Mouse (Mus musculus) lung, postnatal 36 days (tissue): ENCODE data around the gene Npr3.
"Not testable (repeated sequence)": the region's sequence is repeated elsewhere in the genome, so short reads cannot be mapped to it uniquely, and the experiment has no call there.

Experiments
- DNase-seq: peaks from one replicate; pipeline ENCODE4 v3.0.0; 2022; ENCODE audit warnings: mixed read lengths

Gene Npr3

GRCm38 (mm10) chr15:11881822-11882221 lies 25.3 kb downstream of the Npr3 start:
- DNase-seq = no peak

DNA sequence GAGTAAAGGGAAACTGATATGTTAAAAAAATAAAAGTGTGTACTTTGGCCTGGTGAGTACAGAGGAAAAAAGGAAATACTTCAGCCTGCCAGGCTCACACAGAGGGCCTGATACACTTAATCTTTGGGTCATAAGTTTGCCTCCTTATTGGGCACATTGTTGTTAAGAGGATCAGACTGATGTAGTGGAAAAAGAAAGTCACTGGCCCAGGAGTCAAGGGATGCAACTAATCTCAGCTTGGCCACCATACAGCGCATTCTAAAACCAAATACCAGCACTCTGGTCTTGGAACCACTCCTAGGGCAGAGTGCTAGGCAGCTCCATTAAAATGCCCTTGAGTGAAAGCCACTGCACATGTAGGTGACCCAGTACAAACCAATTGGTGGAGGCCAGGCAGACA lies 28.8 kb downstream of the Npr3 start:
- no peak for DNase-seq

- DNase-seq = peak; percentile 41
These were observed 29.8 kb downstream of the Npr3 start for GRCm38 (mm10) chr15:11877273-11877672.

- no peak for DNase-seq
These were observed 40.2 kb downstream of the Npr3 start for GRCm38 (mm10) chr15:11866918-11867317.

DNA sequence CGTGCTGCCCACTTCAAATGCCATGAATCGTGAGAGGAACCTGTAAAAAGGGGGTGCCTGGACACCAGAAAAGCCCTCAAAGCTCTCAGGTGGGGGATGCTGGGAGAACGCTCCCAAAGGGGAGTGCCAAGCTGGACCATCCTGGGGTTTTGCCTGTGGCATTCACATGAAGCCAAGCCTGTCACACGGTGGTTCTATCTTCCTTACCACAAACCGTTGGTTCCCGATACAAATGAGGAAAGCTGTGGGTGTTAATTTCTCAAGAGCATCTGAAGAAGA lies 43.6 kb downstream of the Npr3 start:
- no peak for DNase-seq

DNA sequence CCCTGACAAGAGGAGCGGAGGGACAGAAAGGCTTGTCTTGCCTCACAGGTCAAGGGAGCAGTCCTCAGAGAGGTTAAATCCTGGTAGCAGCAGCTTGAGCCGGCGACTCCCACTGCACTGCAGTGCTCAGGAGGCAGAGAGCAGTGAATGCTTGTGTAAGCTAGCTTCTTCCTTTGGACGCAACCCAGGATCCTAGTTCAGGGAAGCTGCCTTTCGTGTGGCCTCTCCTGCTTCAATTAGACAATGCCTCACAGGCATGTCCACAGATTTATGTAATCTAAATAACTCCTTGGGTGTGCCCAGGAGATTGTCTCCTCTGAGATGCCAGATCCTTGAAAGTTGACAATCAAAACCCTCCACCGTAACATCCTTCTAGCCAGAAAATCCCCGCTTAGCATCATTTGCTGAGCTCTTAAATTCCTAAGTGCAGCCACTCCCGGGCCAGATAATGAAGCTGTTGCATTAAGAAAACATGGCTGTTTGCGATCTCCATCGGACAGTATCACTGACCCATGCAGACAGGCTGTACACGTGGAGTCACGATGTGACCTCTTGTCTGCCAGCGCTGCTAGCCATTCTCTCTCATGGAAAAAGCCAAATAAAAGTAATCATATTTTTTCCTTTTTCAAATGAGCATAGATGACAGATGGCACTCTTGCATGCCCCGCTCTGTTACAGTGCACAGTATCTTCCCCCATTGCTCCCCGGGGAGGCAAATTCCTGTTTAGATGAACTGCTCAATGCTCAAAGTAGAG lies 44.1 kb downstream of the Npr3 start:
- peak; percentile 71 for DNase-seq

DNA sequence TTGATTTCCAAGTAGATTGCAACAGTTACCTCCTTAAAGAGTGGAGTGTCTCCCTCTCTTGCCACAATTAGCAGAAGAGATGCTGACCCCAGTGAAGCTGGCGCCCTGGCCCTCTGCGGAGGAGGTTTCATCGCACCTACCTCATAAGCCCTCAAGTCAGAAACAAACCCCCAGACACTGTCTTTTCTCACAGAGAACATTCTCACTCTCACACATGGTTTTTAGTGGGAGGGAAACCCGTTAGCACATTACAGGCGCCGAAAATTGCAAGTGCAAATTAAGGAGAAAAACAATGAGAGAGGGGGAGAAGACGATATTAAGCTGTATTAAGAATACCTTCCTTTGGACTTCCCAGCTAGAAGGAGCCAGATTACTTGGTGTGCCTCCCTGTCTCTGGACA lies 44.8 kb downstream of the Npr3 start:
- no peak for DNase-seq

GRCm38 (mm10) chr15:11860259-11860658 lies 46.8 kb downstream of the Npr3 start:
- DNase-seq = no peak

DNA sequence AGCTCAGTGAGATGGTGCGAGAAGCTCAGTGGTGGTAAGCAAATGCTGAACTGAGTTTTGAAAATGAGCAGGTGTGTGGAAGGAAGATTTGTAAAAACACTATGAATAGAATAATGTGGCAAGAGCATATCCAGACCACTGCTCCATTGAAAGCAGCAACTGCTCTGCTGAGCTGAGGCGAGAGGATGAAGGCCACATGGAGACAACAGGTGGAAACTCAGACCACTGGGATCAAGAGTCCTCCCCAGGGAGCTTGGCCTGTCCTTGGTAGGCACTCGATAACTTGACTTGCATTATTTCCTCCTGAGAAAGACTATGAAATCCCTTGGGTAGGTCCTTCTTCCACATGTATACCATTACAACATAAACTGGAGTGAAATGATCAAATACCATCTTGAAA lies 47.3 kb downstream of the Npr3 start:
- no peak for DNase-seq

GRCm38 (mm10) chr15:11858411-11858810 lies 48.7 kb downstream of the Npr3 start:
- DNase-seq = no peak

DNA sequence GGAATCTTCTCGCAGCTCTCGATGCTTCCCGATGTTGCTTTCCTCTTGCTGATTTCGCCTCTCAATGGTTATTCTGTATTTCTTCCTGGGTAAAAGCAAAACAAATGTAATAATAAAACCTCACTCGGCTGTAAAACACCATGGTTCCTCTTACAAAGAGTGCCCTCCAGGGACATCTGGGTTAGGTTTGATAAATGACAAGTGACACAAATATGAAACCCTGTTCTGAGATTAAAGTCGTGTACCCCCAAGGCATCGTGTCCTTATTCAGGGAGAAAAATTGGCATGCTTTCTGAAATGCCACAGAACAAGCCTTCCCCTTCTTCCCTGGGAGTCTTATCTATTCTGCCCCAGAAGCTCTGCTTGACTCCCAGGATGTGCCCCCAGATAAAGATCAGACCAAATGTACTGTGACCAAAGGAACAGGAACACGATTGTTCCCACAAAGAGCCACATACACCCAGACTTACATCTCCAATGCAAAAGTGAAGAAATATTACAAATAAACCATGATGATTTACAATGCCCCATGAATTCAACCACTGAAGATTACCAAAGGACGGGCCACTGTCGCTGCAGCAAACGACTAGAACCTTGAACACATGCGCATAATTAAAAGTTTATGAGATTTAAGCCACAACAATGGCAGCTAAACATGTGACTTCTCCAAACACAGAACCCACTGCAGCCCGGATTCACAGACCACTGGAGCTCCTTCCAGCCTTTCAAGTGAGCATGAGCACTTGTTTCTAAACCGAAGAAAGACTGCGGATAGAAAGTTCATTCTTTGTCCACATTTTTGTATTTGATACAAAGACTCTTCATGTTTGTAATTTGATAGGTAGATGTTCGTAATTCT lies 61.7 kb downstream of the Npr3 start:
- DNase-seq = no peak

GRCm38 (mm10) chr15:11844115-11844514 lies 63.0 kb downstream of the Npr3 start:
- no peak for DNase-seq

GRCm38 (mm10) chr15:11841828-11842227 lies 65.3 kb downstream of the Npr3 start:
- DNase-seq = peak; percentile 69

- DNase-seq = no peak
These were observed 71.2 kb downstream of the Npr3 start for GRCm38 (mm10) chr15:11835913-11836312.

- not testable (repeated sequence) for DNase-seq
These were observed 84.7 kb downstream of the Npr3 start for GRCm38 (mm10) chr15:11822347-11822746.

DNA sequence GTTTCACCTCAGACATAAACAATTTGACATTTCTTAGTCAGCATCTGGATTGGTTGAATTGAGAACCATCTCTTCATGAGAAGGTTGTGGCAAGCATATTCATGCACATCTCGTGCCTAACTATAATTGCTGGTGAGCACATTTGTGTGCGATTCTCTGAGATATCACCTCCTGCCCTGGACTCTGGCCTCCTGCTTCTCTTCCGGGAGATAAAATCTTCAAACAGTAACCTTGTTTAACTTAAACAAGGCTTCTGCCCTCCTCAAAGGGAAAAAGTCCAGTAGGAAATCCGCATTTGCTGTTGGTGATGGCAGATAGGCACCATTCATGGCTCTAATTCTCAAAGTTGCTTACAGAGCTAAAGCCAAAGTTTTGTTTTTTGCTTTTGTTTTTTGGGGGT lies 91.5 kb downstream of the Npr3 start:
- peak; percentile 55 for DNase-seq

DNA sequence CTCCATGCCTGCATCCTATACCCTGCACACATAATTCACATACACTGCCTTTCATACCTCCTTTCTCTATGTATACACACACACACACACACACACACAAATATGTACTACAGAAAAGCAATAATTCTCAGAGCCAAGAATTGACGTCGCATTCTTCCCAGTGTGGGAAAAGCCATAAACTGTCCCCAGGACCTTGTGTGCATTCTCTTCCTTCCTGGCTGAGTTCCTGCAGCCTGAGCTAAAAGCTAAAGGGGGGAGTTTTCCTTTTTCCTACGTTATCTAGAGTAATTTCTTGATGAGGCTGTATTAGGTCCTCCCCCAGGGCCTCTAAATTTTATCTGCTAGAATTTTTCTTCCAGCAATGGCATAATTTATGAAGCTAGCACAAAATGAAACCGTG lies 103.5 kb downstream of the Npr3 start:
- peak; percentile 41 for DNase-seq

- peak; percentile 93 for DNase-seq
These were observed 105.0 kb downstream of the Npr3 start for GRCm38 (mm10) chr15:11801863-11802722.

GRCm38 (mm10) chr15:11794632-11795031 lies 112.5 kb downstream of the Npr3 start:
- DNase-seq = no peak
